Mouse (Mus musculus) heart, adult 8-10 months (tissue): Measurements from ENCODE around the gene Irgm2. TPM values are rescaled to one million over a fixed set of nuclear protein-coding genes. Genes with fewer than 3 reads are reported as not detected.
A peak's percentile ranks its signal among the peaks of the same experiment; 100 is the strongest.
"Not testable (repeated sequence)": the region's sequence is repeated elsewhere in the genome, so short reads cannot be mapped to it uniquely, and the experiment has no call there.

ENCODE experiments used
- DNase-seq: peaks from one replicate; pipeline ENCODE4 v3.0.0; 2022; ENCODE audit warnings: low spot score
- total RNA-seq, 4 experiments: library from RNA; stranded (reverse); gene quantifications; 2 replicates each; pipeline ENCODE4 v1.2.4; 2022

Irgm2 gene
- total RNA-seq, 4 experiments from 2014 or later = 10.8 to 11.6 (median 11.5) TPM

DNA sequence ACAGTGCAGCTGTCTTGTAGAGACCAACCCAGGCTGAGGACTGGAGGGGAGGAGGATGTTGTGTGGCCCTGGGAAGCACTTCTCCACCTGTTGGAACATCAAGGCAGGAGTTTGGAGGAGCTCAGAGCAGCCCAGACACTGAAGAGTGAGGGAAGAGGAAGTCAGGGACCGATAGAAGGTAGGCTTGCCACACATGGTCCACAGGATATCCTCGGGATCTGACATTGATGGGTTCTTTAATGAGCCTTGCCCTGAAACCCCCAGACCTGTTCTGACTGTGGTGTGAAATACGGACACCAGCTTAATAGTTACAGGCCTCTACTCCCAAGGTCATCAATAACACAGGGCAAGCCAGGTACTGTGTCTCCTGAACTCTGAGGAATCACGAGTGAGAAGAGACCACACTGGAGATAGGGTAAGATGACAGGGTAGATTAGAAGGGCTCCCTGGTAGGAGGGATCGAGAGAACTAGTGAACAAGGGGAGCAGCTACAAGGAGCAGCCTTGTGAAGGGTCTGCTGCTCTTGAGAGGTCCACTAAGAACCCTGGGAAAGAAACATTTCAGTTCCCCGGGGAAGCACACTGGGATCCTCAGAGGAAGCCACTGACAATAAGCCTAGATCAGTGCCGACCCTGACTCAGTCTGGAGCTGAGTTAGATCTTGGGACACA lies 14.4 kb downstream of the Irgm2 start:
- DNase-seq = no peak

DNA sequence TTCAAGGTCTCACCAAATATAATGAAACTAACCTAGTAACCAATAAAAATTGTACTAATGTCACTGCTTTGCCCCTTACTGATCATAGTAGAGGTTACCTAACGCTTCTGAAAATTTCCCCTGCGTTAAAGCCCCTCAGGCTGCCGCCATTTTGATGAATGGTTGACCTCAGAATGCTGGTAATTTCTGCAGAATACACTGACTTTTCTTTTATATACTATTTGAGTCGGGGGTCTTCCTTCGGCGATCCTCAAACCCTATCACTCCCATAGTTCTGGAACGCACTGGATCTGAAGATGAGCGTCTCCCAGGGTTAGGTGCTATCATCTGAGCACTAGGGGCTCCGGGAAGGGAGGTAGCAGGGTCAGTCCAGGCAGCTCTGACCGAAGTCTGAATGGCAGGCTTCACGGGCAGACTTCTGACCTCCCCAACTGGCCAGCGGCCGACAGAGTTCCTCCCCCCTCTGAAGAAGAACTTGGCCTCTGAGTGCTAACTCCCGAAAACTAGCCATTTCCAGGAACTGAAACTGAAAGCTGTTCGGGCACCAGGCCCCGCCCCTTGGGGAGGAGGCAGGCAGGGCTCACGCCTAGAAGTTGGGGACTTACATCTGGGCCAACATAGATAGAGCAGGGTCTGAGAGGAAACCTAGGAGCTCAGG lies 15.1 kb downstream of the Irgm2 start:
- peak; percentile 94 for DNase-seq

DNA sequence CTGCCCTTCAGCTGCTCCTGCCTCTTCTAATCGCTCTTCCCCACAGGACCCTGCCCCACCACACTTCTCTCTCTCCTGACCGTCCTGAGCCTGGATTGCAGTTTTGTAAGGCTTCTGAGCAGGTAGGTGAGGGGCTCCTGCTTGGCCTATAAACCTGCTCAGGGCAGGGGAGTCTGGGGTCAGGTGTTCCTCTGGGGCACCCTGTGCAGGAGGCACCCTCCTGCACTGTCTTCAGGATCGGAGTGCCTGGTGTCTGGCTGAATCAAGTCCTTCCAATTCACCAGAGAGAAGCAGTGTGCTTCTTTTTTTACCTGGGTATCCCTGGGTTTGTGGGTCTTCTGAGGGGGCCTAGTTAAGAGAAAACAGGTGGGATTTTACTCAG lies 15.6 kb downstream of the Irgm2 start:
- DNase-seq = not testable (repeated sequence)

DNA sequence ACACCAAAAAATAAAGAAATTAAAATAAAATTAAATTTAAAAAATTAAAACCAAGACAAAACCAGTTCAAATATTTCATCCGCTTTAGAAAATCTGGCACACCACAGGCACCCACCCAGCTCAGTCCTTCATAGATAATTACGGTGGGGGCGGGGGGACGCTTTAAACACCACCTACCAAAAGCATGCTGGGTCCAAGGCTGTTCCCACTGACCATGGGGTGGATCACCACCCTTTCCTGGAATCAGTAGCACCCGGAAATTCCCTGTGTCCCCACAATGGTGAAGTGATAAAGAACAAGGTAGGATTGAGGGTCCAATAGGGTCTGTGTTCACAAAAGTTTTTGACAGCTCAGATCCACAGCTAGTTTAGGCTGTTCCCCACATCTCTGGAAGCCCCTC lies 16.4 kb downstream of the Irgm2 start:
- DNase-seq = no peak

DNA sequence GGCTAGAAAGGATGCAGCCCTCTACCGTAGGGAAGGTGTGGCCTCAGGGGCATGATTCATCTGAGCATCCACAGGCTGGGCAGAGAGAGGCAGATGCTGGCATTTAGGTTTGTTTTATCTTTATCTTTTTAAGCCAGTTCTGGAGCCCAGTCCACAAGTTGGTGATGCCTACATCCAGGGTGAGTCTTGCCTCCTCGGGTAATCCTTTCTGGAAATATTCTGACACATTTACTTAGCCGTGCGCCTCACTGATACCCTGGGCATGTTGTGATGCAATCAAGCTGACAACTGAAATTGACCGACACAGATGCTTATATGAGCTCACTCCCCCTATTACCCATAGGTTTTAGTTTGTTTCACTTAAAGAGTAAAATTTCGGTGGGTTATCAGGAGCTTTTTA lies 17.4 kb downstream of the Irgm2 start:
- DNase-seq = no peak

DNA sequence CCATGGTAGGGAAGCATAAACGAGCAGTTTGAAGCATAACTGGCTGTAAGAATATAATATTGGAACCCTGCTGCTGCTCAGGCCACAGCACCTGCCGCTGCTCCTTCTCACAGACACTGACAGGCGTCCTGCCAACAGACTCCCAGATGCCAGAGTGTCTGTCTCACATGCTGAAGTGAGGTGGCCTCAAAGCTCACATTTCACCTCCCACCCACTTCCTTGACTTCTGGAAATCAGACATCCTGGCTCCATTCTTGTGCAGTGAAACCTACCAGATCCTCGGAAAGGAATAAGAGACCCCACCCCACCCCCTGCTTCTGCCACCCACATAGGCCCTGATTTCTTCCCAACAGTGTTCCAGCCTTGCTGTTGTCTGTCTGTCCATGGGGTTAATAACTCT lies 24.3 kb downstream of the Irgm2 start:
- no peak for DNase-seq

DNA sequence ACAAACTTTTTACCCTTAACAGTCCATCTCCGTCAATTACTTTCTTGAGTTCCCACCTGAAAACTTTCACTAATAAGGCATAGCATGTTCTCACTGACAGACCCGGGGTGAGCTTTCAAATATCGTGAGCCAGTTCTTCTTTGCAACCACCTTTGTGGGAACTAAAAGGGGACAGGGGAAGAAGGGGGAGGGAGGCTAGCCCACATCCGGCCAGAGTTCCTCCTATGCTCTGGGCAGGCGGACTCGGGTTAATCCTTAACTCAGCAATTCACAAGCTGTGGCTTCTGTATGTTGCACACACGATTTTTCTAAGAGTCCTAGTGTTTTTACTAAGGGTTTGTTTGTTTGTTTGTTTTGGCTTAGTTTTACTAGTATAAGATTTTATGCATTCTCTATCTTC lies 24.9 kb downstream of the Irgm2 start:
- peak; percentile 53 for DNase-seq

DNA sequence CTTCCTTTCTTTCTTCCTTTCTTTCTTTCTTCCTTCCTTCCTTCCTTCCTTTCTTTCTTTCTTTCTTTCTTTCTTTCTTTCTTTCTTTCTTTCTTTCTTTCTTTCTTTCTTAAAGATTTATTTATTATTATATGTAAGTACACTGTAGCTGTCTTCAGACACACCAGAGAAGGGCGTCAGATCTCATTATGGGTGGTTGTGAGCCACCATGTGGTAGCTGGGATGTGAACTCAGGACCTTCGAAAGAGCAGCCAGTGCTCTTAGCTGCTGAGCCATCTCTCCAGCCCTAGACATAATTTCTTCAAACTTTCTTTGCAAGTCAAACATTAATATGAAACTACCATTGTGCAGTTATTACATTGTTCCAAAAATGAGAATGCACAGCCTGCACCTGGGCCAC lies 25.5 kb downstream of the Irgm2 start:
- not testable (repeated sequence) for DNase-seq

DNA sequence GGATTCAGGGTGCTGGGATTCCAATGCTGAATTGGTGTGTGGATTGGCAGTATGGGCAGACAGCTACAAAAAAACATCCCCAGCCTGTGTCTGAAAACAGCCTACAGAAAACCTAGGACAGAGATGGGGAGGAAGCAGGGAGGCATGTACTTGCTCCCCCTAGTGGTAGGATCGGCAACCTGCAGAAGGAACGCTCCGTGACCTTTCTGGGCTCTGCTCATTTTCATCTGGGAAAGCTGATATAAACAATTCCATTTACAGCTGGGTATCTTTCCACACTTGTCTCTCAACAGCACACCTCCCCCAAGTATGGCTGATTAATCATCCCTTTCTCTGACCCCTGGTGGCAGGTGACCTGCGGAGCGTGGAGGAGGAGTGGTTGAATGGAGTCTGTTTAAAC lies 26.2 kb downstream of the Irgm2 start:
- DNase-seq = peak; percentile 80

DNA sequence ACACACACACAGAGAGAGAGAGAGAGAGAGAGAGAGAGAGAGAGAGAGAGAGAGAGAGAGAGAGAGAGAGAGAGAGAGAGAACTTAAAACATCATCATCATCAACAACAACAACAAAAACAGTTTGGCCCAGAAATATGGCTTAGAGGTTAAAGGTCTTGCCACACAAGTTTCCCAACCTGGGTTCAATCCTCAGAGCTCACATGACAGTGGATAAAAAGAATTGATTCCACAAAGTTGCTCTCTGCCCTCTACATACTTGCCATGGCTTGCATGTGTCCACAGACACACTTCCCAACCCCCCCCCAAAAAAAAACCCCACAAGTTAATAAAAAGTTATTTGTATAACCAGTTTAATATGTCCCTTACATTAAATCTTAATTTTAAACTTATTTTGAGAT lies 27.0 kb downstream of the Irgm2 start:
- DNase-seq = no peak

DNA sequence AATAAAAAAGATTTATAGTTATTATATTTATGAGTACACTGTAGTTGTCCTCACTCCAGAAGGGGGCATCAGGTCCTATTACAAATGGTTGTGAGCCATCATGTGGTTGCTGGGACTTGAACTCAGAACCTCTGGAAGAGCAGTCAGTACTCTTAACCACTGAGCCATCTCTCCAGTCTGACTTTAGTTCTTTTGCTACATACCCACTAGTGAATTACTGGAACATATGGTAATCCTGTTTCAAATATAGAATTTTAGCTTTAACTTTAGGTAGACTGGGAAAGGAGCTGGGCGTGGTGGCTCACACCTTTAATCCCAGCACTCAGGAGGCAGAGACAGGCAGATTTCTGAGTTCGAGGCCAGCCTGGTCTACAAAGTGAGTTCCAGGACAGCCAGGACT lies 28.6 kb downstream of the Irgm2 start:
- DNase-seq = not testable (repeated sequence)

DNA sequence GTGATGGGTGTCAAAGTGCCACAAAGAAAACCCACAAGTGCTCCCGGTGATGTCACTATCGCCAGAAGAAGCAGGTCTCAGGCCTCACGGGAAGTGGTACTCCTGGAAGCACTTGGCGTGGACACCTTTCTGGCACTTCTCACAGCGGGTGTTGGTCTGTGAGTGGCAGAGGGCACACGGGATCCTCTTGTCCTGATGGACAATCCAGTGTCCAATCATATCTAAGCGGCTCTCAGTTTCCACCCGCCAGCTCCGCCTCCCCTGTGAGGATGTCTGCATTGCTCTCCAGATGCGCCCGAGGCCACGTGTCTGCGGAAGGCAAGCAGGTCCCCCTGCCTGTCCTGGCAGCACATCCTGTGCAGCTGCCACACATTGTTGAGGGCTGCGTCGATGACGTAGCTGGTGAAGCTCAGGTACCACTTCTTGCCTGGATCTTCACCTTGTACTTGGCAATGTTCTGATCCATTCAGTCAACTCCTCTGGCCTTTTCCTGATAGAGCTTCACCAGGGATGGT lies 31.0 kb downstream of the Irgm2 start:
- DNase-seq = no peak

DNA sequence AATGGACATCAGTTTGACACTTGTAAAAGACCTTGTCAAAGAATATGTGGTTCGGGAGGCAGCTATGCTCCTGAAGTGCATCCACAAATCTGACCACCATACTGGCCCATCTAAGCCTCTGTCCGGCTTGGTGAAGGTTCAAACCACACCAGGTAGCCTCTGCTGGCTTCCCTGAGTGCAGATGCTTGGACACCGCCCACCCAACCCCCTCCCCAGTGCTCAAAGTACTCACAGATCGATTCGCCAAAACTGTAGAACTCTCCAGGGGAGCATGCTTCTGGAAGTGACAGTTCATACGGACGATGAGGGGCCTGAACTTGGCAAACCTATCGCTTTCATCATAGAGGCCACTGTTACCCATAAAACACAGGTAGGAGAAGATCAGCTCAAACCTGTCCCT lies 31.7 kb downstream of the Irgm2 start:
- no peak for DNase-seq

DNA sequence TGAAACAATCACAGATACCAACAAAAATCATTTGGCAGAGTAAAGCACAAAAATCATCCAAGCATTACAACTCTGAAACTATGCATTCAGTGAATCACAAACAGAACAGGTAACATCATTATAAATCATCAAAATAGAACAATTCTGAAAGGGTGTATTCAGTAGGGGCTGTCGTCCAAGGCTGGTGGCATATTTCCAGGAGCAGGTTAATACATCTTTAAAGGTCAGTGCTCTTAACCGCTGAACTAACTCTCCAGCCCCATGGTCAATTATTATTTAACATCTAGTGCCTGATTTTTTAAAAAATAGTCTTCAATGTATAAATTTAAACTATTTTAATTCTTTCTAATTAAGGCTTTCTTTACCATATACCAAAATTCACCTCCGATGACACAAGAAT lies 35.1 kb downstream of the Irgm2 start:
- not testable (repeated sequence) for DNase-seq

DNA sequence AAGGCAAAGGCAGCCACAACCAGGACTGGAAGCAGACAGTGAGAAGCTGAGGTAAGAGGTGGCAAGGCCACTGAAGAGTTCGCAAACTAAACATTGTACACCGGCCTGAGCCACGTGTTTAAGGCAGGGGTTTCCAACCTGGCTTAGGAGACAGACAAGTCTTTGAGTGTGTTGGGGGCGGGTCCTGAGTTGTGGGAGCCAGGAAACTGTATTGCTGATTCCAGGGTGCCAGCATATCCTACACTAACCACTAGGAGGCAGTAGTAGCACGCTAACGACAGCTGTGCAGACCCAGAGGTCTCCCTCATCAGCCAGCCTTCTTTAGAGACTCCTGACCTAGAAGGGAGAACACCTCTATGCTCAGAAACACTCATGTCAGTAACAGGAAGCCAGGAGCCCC lies 35.7 kb downstream of the Irgm2 start:
- no peak for DNase-seq

DNA sequence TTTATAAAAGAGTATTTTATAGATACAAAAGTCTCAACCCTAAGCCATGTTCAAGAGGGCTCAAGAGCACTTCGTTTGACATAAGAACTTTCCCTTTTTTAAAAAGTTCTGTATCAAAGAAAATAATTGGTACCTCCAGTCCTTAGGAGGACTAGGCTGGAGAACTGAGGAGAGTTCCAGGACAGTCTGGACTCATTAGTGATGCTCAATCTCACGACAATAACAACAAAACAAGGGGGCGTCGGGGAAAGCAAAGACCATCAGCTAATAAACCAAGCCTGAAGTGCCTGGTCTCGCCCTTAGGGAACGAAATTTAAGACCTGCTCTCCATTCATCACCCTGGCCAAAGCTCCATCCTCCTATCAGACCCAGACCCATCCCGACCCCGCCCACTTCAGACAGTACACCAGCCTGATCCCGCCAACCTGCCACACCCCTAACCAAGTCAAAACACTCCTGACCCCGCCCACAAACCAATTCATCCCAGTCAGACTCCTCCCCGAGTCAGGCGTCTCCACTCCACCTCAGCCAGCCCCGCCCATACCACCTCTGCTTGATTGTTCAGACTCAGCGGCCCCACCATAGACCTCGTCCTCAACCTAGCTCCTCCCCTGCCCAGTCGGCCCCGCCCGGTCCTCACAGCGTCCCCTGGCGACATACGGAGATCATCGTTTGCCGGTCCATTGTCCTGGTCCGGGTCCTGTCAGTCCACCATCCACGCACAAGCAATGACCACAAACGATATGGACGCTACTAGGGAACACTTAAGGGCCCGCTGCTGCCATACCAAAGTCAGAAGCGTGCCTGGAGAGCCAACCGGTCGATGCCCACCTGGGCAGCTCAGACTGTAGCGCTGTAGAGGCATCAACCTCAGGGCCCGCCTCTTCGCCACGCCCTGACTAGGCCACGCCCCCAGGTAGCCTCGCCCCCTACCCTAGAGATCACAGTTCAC lies 39.7 kb downstream of the Irgm2 start:
- peak; percentile 23 for DNase-seq

DNA sequence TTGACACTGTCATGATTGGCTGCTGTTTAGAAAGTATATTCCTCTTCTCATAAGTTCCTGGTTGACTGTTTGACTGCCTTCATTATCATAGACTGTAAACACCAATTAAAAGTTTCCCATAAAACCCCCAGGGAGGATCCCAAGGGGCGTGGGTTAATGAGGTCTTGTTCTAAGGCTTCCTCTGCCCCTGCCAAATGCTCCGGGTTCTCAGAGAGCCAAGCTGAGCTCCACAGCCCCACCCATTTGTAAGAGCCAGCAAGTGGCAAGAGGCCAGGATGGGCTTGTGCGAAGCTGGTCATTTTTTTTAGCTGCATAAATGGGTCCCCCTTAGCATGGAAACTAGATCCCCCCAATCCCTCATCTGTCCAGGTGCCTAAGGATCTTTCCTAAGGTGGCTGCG lies 47.9 kb downstream of the Irgm2 start:
- DNase-seq = peak; percentile 41

DNA sequence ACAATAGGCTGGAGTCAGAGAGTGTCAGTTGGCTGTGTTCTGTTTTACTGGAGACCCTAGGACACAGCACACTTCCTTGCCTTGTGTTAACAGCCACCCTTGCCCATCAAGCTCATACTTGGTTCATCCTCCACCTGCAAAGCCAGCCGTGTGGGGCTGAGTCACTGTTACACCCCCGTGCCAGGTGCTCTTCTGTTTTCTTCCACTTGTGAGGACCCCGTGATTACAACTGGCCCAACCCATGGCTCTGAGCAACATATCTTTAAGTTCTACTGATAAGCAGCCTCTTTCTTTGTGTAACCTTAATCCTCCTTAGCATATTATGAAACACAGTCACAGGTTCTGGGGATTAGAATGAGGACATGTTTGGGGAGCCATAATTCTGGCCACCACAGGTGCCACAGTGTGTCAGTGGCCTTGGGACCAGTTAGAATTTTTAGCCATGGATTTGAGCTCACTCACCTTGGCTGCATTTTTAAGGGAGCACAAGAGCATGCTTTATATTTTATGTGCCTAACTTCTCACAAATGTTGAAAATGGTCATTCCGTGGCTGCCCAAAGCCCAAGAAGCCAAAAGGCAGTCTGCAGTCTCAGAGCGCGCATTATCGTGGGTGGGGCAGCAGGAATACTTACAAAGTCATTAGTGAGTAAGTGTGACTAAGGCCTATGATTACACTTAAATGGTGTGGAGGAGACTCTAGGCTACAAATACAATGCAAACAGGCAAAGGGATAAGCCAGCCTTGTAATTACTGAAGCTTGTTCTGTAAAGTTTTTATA lies 50.0 kb downstream of the Irgm2 start:
- DNase-seq = no peak

DNA sequence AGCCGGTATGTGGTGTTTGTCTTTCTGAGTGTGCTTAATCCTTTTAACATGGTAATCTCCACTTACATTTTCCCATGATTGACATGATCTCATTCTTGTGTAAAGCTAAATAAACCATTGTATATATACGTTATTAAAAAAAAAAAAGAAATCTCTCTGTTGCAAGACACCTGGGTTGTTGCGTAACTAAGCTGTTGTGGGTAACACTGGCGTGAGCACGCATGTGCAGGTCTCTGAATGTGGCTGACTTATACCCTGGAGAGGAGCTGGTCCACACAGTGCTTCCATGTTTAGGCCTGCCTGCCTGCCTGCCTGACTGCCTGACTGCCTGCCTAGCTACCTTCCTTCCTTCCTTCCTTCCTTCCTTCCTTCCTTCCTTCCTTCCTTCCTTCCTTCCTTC lies 51.1 kb downstream of the Irgm2 start:
- DNase-seq = no peak

DNA sequence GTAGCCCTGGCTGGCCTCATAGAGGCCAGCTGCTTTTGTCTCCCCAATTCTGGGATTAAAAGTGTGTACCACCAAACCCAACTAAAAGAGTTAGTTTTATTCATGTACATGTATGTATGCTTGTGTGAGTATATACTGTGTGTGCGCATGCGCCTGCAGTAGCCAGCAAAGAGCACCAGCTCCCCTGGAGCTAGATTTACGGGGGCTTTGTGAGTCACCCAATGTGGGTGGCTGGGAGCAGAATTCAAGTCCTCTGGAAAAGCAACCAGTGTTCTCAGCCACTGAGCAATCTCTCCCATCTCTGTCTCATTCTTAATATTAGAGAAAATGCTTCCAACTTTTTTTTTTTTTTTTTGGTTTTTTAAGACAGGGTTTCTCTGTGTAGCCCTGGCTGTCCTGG lies 55.0 kb downstream of the Irgm2 start:
- DNase-seq = no peak

DNA sequence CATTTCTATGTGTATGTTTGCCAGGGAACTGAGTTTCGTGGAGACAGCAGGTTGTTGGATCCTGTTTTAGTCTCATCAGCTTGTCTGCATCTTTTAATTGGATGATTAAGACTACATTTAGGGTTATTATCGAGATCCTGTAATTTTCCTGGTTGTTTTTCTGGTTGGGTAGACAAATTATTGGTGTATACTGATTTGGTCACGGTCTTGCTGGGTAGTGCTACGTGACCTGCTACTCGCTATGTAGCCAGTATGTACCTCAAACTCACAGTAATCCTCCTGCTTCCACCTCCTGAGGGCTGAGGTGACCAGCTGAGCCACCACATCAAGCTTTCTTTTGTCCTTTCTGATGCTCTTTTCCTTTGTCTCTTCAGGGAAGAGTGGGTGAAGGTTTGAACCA lies 58.4 kb downstream of the Irgm2 start:
- DNase-seq = no peak

DNA sequence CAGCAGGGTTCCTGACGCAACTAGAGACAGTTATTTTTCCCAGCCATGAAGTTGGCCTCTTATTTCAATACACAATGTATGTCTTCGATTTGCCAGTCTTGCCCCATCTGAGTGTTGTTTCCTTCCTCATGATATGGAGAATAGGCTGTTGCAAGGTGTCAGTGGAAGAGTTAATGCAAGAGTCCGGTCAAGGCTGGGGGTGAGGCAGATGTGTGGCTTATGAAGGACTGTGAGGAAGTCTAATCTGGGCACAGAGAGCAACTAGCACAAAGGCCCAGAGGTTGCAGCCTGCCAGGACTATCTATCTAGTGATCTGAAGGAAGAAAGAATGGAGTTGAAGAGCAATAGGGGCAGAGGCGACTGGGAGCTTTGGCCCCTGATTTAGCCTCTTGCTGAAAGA lies 60.7 kb downstream of the Irgm2 start:
- no peak for DNase-seq
